Comparison of ENCODE assay signal across 8 mouse cellular contexts in genomic region chr3:51748436-51749376, GRCm38 (mm10).
DNase-seq lines count a peak whose midpoint lies in the region; ATAC-seq and TF ChIP-seq lines count a peak whose summit lies in the region.

No protein-coding gene starts in this region.

- intact Hi-C loops in left cerebral cortex, adult 2 months (cut with DNase I): no loop called here

- H3K4me2 ChIP-seq in forebrain, postnatal 0 days (ENCODE audit: low read depth): no peak overlapping the region
- no peak overlapping the region for H3K4me2 ChIP-seq in midbrain, embryonic 14.5 days (ENCODE audit: low read length)

- no peak overlapping the region for H3K4me3 ChIP-seq in left cerebral cortex, adult 2 months
- no peak overlapping the region for H3K4me3 ChIP-seq in forebrain, postnatal 0 days (ENCODE audit: low read depth, low read length)
- H3K4me3 ChIP-seq in midbrain, embryonic 14.5 days (replicated peaks; ENCODE audit: low read depth, low read length): no peak overlapping the region

- H3K9ac ChIP-seq in forebrain, postnatal 0 days: peak overlapping the region; percentile 25
- 0 out of 2 replicates have a peak overlapping the region, but pooled peaks have one; percentile 28 for H3K9ac ChIP-seq in midbrain, embryonic 14.5 days (replicated peaks; ENCODE audit: low read length)

- 55% methylated on average over 17 of the region's 17 CpGs for WGBS in forebrain, postnatal 0 days
- 50% methylated on average over 17 of the region's 17 CpGs for WGBS in midbrain, embryonic 14.5 days

- no peaks in the 10 kb centered on the region for H3K36me3 ChIP-seq in forebrain, postnatal 0 days (ENCODE audit: insufficient read depth)
- no peaks in the 10 kb centered on the region for H3K36me3 ChIP-seq in midbrain, embryonic 14.5 days (ENCODE audit: control insufficient read depth, insufficient read depth, low read length)

- H3K4me1 ChIP-seq in forebrain, postnatal 0 days (ENCODE audit: insufficient read depth): peaks cover 19% of the 10 kb centered on the region
- H3K4me1 ChIP-seq in midbrain, embryonic 14.5 days (ENCODE audit: control insufficient read depth, insufficient read depth, low read length): peaks cover 26% of the 10 kb centered on the region

- no peaks in the 10 kb centered on the region for H3K9me3 ChIP-seq in forebrain, postnatal 0 days (ENCODE audit: low read length)
- no peaks in the 10 kb centered on the region for H3K9me3 ChIP-seq in midbrain, embryonic 14.5 days (ENCODE audit: control insufficient read depth, low read length)

- H3K27ac ChIP-seq in left cerebral cortex, adult 2 months: peak overlapping the region; percentile 46; the same call in 1 of the 2 replicates
- H3K27ac ChIP-seq in forebrain, postnatal 0 days (ENCODE audit: low read depth, low read length): peak overlapping the region; percentile 88
- H3K27ac ChIP-seq in midbrain, embryonic 14.5 days (replicated peaks; ENCODE audit: low read depth, low read length): peak overlapping the region; percentile 92

- TF ChIP-seq CTCF in left cerebral cortex, adult 2 months (IDR thresholded peaks at IDR 0.05): no peak
- no peak for TF ChIP-seq CTCF in forebrain, postnatal 0 days (IDR thresholded peaks at IDR 0.05; ENCODE audit: low read depth)

- ATAC-seq in forebrain, postnatal 0 days: peak; percentile 16; the same call in 1 of the 2 replicates
- peak; percentile 63; the same call in 1 of the 2 replicates for ATAC-seq in midbrain, embryonic 14.5 days (ENCODE audit: low FRiP score, low TSS enrichment)

- DNase-seq in left cerebral cortex, adult 2 months (ENCODE audit: extremely low spot score in 1 of 2, low spot score in 2 of 2): no peak
- no peak for DNase-seq in left cerebral cortex, adult 11 months (ENCODE audit: low spot score)
- peak; percentile 57 to 71 for DNase-seq in cerebellum, postnatal 14 days
- peak; percentile 53 for DNase-seq in forebrain, postnatal 0 days
- DNase-seq in midbrain, embryonic 14.5 days: peak; percentile 57
- DNase-seq in embryo, embryonic 9.5 days (ENCODE audit: extremely low spot score): no peak
- DNase-seq in adrenal gland, postnatal 36 days: no peak
- no peak for DNase-seq in liver

- no peaks in the 10 kb centered on the region for H3K27me3 ChIP-seq in forebrain, postnatal 0 days (ENCODE audit: insufficient read depth, low read length)
- H3K27me3 ChIP-seq in midbrain, embryonic 14.5 days (ENCODE audit: control insufficient read depth, insufficient read depth, low read length): no peaks in the 10 kb centered on the region

Comparison
In these comparisons a context has a peak if more than half of its experiments do, and no peak if none do; other contexts are left out.
1. DNase-seq: peak in cerebellum, postnatal 14 days (2 of 2), forebrain, postnatal 0 days (single experiment) and midbrain, embryonic 14.5 days (single experiment); none in left cerebral cortex, adult 2 months (0 of 2), left cerebral cortex, adult 11 months (single experiment), embryo, embryonic 9.5 days (single experiment), adrenal gland, postnatal 36 days (0 of 2) and liver (single experiment).
2. Peak in every context shown above with its lines, with median percentiles within 50 percentile points of each other: H3K27ac ChIP-seq.